Comparison of ENCODE assay signal across 7 mouse cellular contexts in the genomic region with DNA sequence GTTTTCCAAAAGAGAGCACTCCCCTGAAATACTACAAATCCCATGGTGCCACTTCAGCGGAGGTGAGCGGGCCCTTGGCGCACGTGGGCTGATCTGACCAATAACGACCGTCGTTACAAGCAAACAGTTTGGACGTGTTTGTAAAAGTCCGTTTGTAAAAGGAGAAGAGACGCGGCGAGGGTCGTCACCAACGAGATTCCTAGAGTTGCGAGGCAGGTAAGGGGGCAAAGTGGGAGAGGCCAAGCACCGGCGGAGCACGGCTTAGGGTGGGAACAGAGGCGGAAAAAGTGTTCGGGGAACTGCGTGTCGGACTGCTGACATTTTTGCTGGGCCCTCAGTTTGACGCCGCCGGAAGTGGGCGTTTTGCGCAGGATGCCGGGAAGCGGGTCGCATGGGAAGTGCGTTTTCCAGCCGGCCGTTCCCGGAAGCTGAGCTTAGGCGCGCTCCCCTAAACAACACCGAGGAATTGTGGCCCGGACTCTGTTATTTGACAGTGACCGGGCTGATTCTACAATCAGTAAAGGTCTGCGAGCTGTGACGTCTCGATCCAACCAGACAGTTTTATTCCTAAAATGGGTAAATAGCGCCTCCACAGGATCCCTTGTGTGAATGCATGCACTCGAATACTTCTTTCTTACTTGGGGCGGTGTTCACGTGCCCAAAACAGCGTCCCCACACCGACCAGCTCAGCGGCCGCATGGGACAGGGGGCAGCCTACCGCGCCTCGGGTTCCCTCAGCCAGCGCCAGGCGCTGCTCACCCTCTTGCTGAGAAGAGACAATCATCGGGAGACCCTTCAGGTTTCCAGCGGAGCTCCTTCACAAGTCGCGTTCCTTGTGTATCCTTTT. TPM values are rescaled to one million over a fixed set of nuclear protein-coding genes. Genes with fewer than 3 reads are reported as not detected.
DNase-seq lines count a peak whose midpoint lies in the region; ATAC-seq lines count a peak whose summit lies in the region.

A gene (plus strand): TSS at position 103 of the 847 bp plus-strand sequence.

- peak within 1 kb of the TSS; percentile 80 for H3K4me2 ChIP-seq in embryonic facial prominence, embryonic 11.5 days (ENCODE audit: low read depth, low read length)
- peak within 1 kb of the TSS; percentile 88 for H3K4me2 ChIP-seq in midbrain, embryonic 13.5 days (replicated peaks)

- peak; percentile 96 for DNase-seq in adrenal gland, postnatal 14 days
- peak; percentile 96 for DNase-seq in embryonic facial prominence, embryonic 11.5 days (ENCODE audit: low spot score)
- peak; percentile 96 for DNase-seq in kidney, adult 11 months
- DNase-seq in limb, embryonic 10.5 days (ENCODE audit: low spot score), result peak; percentile 96
- DNase-seq in spleen, adult 12 weeks (ENCODE audit: low spot score), result peak; percentile 94

- H3K4me1 ChIP-seq in embryonic facial prominence, embryonic 11.5 days (ENCODE audit: control insufficient read depth, insufficient read depth, low read length), result no peaks in the 10 kb centered on the region
- peaks cover 9% of the 10 kb centered on the region; the same call in 1 of the 2 replicates for H3K4me1 ChIP-seq in limb, embryonic 10.5 days
- H3K4me1 ChIP-seq in midbrain, embryonic 13.5 days (replicated peaks), result peaks cover 14% of the 10 kb centered on the region

- ATAC-seq in embryonic facial prominence, embryonic 11.5 days (replicated peaks; ENCODE audit: insufficient number of reproducible peaks, low FRiP score, low TSS enrichment, low read depth), result peak; percentile 86
- peak; percentile 82 for ATAC-seq in granulocyte monocyte progenitor cell, adult 5-6 weeks (replicated peaks; ENCODE audit: poor library complexity, severe bottlenecking)
- peak; percentile 96 for ATAC-seq in midbrain, embryonic 13.5 days

- H3K36me3 ChIP-seq in embryonic facial prominence, embryonic 11.5 days (replicated peaks; ENCODE audit: control insufficient read depth, insufficient read depth, low read depth, low read length), result no peaks in the 10 kb centered on the region
- peaks cover 43% of the 10 kb centered on the region for H3K36me3 ChIP-seq in limb, embryonic 10.5 days
- H3K36me3 ChIP-seq in midbrain, embryonic 13.5 days, result peaks cover 42% of the 10 kb centered on the region

- under 1% methylated on average over 59 of the region's 59 CpGs for WGBS in embryonic facial prominence, embryonic 11.5 days
- under 1% methylated on average over 59 of the region's 59 CpGs for WGBS in limb, embryonic 10.5 days
- under 1% methylated on average over 59 of the region's 59 CpGs for WGBS in midbrain, embryonic 13.5 days

- H3K27me3 ChIP-seq in embryonic facial prominence, embryonic 11.5 days (ENCODE audit: control insufficient read depth, insufficient read depth, low read length), result no peaks in the 10 kb centered on the region
- no peaks in the 10 kb centered on the region for H3K27me3 ChIP-seq in limb, embryonic 10.5 days (ENCODE audit: low read depth, poor library complexity, severe bottlenecking)
- H3K27me3 ChIP-seq in midbrain, embryonic 13.5 days, result no peaks in the 10 kb centered on the region

- peak within 1 kb of the TSS; percentile 53 for H3K27ac ChIP-seq in embryonic facial prominence, embryonic 11.5 days (replicated peaks; ENCODE audit: low read depth, low read length)
- peak within 1 kb of the TSS; percentile 95 for H3K27ac ChIP-seq in limb, embryonic 10.5 days
- H3K27ac ChIP-seq in midbrain, embryonic 13.5 days, result peak within 1 kb of the TSS; percentile 91

- no peaks in the 10 kb centered on the region for H3K9me3 ChIP-seq in embryonic facial prominence, embryonic 11.5 days (replicated peaks; ENCODE audit: control insufficient read depth, low read length)
- no peaks in the 10 kb centered on the region for H3K9me3 ChIP-seq in limb, embryonic 10.5 days (replicated peaks)
- no peaks in the 10 kb centered on the region for H3K9me3 ChIP-seq in midbrain, embryonic 13.5 days

- peak within 1 kb of the TSS; percentile 82 for H3K9ac ChIP-seq in embryonic facial prominence, embryonic 11.5 days (replicated peaks; ENCODE audit: low read length)
- peak within 1 kb of the TSS; percentile 84 for H3K9ac ChIP-seq in midbrain, embryonic 13.5 days (replicated peaks)

- peak within 1 kb of the TSS; percentile 74 for H3K4me3 ChIP-seq in embryonic facial prominence, embryonic 11.5 days (ENCODE audit: low read depth, low read length)
- H3K4me3 ChIP-seq in limb, embryonic 10.5 days, result peak within 1 kb of the TSS; percentile 73
- peak within 1 kb of the TSS; percentile 91 for H3K4me3 ChIP-seq in midbrain, embryonic 13.5 days (replicated peaks)

RNA-seq across cellular contexts. Expression of the gene that starts here (rescaled TPM):
- 15.6 and 16.4 TPM in 2 replicates for total RNA-seq in adrenal gland, postnatal 14 days (2021)
- polyA plus RNA-seq in embryonic facial prominence, embryonic 11.5 days (2014; fragmentation: Nextera tagmentation; extraction: Ambion mirVana), result 23.8 and 25.1 TPM in 2 replicates
- 20.8 and 33.5 TPM in 2 replicates for total RNA-seq in granulocyte monocyte progenitor cell, adult 5-6 weeks (2014; fragmentation: Nextera tagmentation)
- total RNA-seq in granulocyte monocyte progenitor cell, adult 5-6 weeks (2017), result 20.3 and 26.7 TPM in 2 replicates
- 23.9 and 25.2 TPM in 2 replicates for polyA plus RNA-seq in limb, embryonic 10.5 days (2016; fragmentation: Nextera tagmentation; extraction: Ambion mirVana)
- polyA plus RNA-seq in midbrain, embryonic 13.5 days (2015; fragmentation: Nextera tagmentation; extraction: Ambion mirVana), result 27.7 and 28.8 TPM in 2 replicates

Comparison
In these comparisons a context has a peak if more than half of its experiments do, and no peak if none do; other contexts are left out.
1. Peak in every context shown above with its lines: DNase-seq, ATAC-seq, H3K4me3 ChIP-seq and H3K27ac ChIP-seq.